Mouse (Mus musculus) limb, embryonic 11.5 days (tissue): ENCODE measurements around the gene Chmp3. TPM values are rescaled to one million over a fixed set of nuclear protein-coding genes. Genes with fewer than 3 reads are reported as not detected.

Source experiments
- ATAC-seq: fragments of 200-750 bp; cut with Nextera tagmentation; 2 replicates; pipeline ENCODE4 v1.8.0; 2017; ENCODE audit warnings: low read depth; ENCODE audit not compliant: insufficient number of reproducible peaks, low FRiP score, low TSS enrichment
- DNase-seq: peaks from one replicate; pipeline ENCODE4 v3.0.0-alpha.2; 2015; ENCODE audit warnings: low spot score
- H3K27ac ChIP-seq: fragments of 300-500 bp; sonication (generic); replicated peaks from 2 replicates; pipeline ENCODE4 v1.5.1; 2014; ENCODE audit warnings: low read depth, mild to moderate bottlenecking, low read length
- H3K27me3 ChIP-seq: fragments of 300-500 bp; sonication (generic); 2 replicates; pipeline ENCODE4 v1.6.1; 2014; ENCODE audit warnings: mild to moderate bottlenecking, low read length, mixed read lengths; ENCODE audit not compliant: control insufficient read depth, insufficient read depth
- H3K36me3 ChIP-seq: fragments of 300-500 bp; sonication (generic); 2 replicates; pipeline ENCODE4 v1.6.1; 2014; ENCODE audit warnings: mild to moderate bottlenecking, low read length, moderate library complexity, mixed read lengths; ENCODE audit not compliant: control insufficient read depth, insufficient read depth
- H3K4me1 ChIP-seq: fragments of 300-500 bp; sonication (generic); 2 replicates; pipeline ENCODE4 v1.6.1; 2014; ENCODE audit warnings: low read length, mixed read lengths; ENCODE audit not compliant: control insufficient read depth, insufficient read depth
- H3K4me2 ChIP-seq: fragments of 300-500 bp; sonication (generic); 2 replicates; pipeline ENCODE4 v1.6.1; 2014; ENCODE audit warnings: low read depth, mild to moderate bottlenecking, moderate library complexity; ENCODE audit not compliant: severe bottlenecking
- H3K4me3 ChIP-seq: fragments of 300-500 bp; sonication (generic); 2 replicates; pipeline ENCODE4 v1.5.1; 2014; ENCODE audit warnings: low read depth, low read length
- H3K9ac ChIP-seq: fragments of 300-500 bp; sonication (generic); 2 replicates; pipeline ENCODE4 v1.6.1; 2014; ENCODE audit warnings: mild to moderate bottlenecking, low read length
- H3K9me3 ChIP-seq: fragments of 300-500 bp; sonication (generic); 2 replicates; pipeline ENCODE4 v1.6.1; 2016; ENCODE audit warnings: low read length; ENCODE audit not compliant: control insufficient read depth
- WGBS: fragments of 180-500 bp; shearing (Covaris S2); extraction: QIAGEN DNeasy Blood & Tissue Kit; methylation state at CpG from one replicate; pipeline ENCODE4 v1.1.7; 2014; 5-methylcytosine and 5-hydroxymethylcytosine counted together
- polyA plus RNA-seq: library from polyadenylated mRNA; unstranded; fragments of >200 nt; fragmentation: Nextera tagmentation; extraction: Ambion mirVana; gene quantifications from 2 replicates; pipeline ENCODE4 v1.2.1, GENCODE M21; 2014

Gene Chmp3
- polyA plus RNA-seq, 1 experiment from 2014 or later: 52.8 TPM

DNA sequence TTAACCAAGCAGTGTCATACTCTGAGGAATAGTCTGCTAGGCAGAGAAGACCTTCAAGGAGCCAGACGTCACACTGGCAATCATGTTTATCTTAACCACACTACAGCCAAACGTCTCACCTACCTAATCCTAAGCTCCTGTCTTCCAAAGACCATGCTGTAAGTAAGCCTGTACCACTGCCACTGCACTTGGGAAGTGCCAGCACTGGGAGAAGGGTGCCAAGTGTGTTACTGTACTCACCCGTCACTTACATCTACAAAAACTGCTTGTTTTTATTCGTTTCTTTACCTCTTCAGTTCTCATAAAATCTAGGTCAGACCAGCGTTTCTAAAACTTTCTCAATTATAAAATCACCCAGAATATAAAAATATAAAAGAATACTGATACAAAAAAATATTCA is 73.4 kb downstream of the Chmp3 start:
- WGBS: 86% methylated on average over 5 of the region's 5 CpGs
- Histone ChIP-seq H3K4me1 (no peaks in the 10 kb centered on the region), H3K36me3 (peaks cover 8% of the 10 kb centered on the region), H3K27me3 (no peaks in the 10 kb centered on the region), H3K4me2 (no peak overlapping the region), H3K9me3 (no peaks in the 10 kb centered on the region), H3K4me3 (no peak overlapping the region), H3K27ac (no peak overlapping the region), H3K9ac (no peak overlapping the region)
- ATAC-seq (no peak), DNase-seq (no peak)

DNA sequence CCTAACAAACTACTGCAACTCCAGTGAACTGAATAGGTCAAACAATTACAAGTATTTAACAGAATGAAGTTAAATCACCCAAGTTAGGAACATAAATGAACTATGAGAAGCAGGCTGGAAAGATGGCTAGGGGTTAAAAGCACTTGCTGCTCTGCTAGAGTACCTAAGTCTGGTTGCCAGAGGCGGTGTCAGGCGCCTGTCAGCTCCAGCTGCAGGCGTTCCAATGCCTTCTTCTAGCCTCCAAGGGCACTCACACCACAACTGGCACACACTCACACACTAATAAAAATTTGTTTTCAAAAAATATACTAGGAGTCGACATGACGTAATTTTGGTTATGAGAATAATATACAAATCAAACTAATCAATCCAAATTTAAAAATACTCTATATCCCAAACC is 78.0 kb downstream of the Chmp3 start:
- DNase-seq (no peak), ATAC-seq (no peak)
- Histone ChIP-seq H3K4me2 (no peak overlapping the region), H3K36me3 (peaks cover 7% of the 10 kb centered on the region), H3K27ac (no peak overlapping the region), H3K27me3 (no peaks in the 10 kb centered on the region), H3K4me3 (no peak overlapping the region), H3K9ac (no peak overlapping the region), H3K4me1 (peaks cover 6% of the 10 kb centered on the region; the same call in 1 of the 2 replicates), H3K9me3 (no peaks in the 10 kb centered on the region)
- 90% methylated on average over 5 of the region's 5 CpGs for WGBS

DNA sequence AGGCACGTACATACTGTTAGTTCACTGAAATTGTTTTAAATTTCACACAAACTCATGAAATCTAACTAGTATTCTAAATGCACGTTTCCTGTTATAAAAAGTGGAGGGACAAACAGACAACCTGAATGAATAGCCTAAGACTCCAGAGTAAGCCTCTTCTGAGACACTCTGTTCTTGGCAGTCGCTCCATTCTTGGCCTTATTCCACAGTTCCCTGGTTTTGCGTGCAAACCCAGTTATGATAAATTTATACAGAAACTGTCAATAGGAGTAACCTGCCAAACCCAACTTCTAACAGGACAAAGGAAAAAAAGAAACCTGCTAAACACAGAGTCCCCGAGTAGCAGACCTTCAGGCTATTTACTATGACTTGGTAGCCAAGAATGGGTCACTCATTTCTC is 78.4 kb downstream of the Chmp3 start:
- Histone ChIP-seq H3K9ac (no peak overlapping the region), H3K9me3 (no peaks in the 10 kb centered on the region), H3K27me3 (no peaks in the 10 kb centered on the region), H3K4me3 (no peak overlapping the region), H3K4me2 (no peak overlapping the region), H3K4me1 (peaks cover 6% of the 10 kb centered on the region; the same call in 1 of the 2 replicates), H3K27ac (no peak overlapping the region), H3K36me3 (peaks cover 7% of the 10 kb centered on the region; the same call in 1 of the 2 replicates)
- WGBS: 91% methylated on average over 5 of the region's 5 CpGs
- DNase-seq (no peak), ATAC-seq (no peak)

DNA sequence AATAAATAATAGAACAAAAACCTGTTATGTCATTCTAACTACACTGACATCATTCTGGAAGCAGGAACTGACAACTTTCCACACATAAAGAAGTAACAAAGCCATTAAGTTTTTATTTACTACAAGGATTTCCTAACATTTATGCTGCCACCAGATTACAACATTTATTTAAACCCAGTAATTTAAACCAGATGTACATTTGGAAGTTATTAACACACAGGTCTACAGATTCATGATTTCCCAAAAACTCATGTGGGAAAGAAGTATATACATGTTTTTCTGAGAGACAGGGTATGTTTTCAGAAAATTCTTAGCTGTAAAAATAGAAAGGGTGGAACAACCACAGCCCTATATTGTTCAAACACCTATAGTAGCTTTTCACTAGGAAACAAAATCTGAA is 81.1 kb downstream of the Chmp3 start:
- DNase-seq: no peak
- Histone ChIP-seq H3K4me2 (no peak overlapping the region), H3K4me1 (peaks cover 6% of the 10 kb centered on the region; the same call in 1 of the 2 replicates), H3K4me3 (no peak overlapping the region), H3K36me3 (peaks cover 10% of the 10 kb centered on the region), H3K9me3 (no peaks in the 10 kb centered on the region), H3K9ac (no peak overlapping the region), H3K27me3 (no peaks in the 10 kb centered on the region), H3K27ac (no peak overlapping the region)
- no peak for ATAC-seq

DNA sequence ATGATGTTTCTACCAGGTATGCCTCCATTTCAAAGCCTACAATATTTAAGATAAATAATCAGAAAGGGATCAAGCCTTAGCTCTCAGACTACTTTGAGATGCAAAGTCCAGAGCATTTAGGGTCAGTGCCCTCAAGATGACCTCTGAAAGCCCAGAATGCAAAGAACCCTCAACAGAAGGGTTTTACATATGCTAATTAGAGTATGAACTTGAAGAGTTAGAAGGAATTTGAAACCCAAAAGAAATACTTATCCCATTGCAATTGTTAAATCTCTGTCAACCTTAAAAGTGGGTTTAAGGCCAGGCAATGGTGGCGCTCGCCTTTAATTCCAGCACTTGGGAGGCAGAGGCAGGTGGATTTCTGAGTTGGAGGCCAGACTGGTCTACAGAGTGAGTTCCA is 82.4 kb downstream of the Chmp3 start:
- H3K4me2 ChIP-seq: no peak overlapping the region
- H3K4me3 ChIP-seq: no peak overlapping the region
- H3K27me3 ChIP-seq: no peaks in the 10 kb centered on the region
- no peaks in the 10 kb centered on the region for H3K9me3 ChIP-seq
- no peak overlapping the region for H3K27ac ChIP-seq
- no peak for DNase-seq
- H3K4me1 ChIP-seq: peaks cover 11% of the 10 kb centered on the region; the same call in 1 of the 2 replicates
- 96% methylated on average over 2 of the region's 2 CpGs for WGBS
- peaks cover 8% of the 10 kb centered on the region for H3K36me3 ChIP-seq
- no peak for ATAC-seq
- no peak overlapping the region for H3K9ac ChIP-seq

DNA sequence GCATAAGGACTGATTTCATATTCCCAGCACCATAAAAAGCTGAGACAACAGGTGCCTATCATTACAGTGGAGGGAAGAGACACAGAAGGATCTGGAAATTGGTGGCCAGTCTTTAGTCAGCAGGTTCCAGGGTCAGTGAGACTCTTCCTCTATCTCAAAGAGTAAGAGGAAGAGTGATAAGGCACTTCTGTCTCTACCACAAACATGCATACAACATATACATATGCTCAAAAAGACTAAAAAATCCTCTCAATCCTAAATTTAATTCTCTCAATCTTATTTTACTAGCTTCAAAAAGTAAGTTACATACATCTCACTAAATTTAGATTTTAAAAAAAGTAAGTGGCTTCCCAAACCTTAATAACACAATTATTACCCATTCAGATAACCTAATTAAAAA is 83.7 kb downstream of the Chmp3 start:
- Histone ChIP-seq H3K36me3 (peaks cover 5% of the 10 kb centered on the region), H3K9ac (no peak overlapping the region), H3K27ac (no peak overlapping the region), H3K27me3 (no peaks in the 10 kb centered on the region), H3K9me3 (no peaks in the 10 kb centered on the region), H3K4me2 (no peak overlapping the region), H3K4me1 (peaks cover 11% of the 10 kb centered on the region; the same call in 1 of the 2 replicates), H3K4me3 (no peak overlapping the region)
- ATAC-seq (no peak), DNase-seq (no peak)

DNA sequence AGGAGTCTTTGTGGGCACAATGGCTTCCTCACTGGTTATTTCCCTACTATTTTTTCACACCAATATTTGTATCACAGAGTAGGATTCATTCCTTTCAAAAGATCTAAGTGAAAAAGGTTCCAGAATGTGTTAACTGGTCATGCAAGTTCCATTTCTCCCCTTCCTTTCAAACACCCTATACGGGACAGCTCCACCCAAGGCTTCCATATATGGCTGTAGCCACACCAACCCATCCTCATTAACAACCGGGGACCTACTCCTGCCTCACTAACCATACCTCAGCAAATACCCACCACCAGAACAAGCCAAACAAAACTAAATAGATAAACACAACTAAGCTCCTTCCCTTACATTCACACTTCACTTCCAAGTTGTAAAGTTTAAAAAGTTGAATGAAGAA is 87.6 kb downstream of the Chmp3 start:
- DNase-seq: no peak
- no peaks in the 10 kb centered on the region for H3K9me3 ChIP-seq
- H3K9ac ChIP-seq: no peak overlapping the region
- H3K4me3 ChIP-seq: peak overlapping the region; percentile 90
- H3K36me3 ChIP-seq: peaks cover 5% of the 10 kb centered on the region; the same call in 1 of the 2 replicates
- H3K27ac ChIP-seq: no peak overlapping the region
- H3K4me1 ChIP-seq: 0 out of 2 replicates have a peak, but pooled peaks cover 6% of the 10 kb centered on the region
- peak overlapping the region; percentile 54 for H3K4me2 ChIP-seq
- H3K27me3 ChIP-seq: no peaks in the 10 kb centered on the region
- WGBS: 17% methylated on average over 2 of the region's 2 CpGs
- ATAC-seq: no peak

DNA sequence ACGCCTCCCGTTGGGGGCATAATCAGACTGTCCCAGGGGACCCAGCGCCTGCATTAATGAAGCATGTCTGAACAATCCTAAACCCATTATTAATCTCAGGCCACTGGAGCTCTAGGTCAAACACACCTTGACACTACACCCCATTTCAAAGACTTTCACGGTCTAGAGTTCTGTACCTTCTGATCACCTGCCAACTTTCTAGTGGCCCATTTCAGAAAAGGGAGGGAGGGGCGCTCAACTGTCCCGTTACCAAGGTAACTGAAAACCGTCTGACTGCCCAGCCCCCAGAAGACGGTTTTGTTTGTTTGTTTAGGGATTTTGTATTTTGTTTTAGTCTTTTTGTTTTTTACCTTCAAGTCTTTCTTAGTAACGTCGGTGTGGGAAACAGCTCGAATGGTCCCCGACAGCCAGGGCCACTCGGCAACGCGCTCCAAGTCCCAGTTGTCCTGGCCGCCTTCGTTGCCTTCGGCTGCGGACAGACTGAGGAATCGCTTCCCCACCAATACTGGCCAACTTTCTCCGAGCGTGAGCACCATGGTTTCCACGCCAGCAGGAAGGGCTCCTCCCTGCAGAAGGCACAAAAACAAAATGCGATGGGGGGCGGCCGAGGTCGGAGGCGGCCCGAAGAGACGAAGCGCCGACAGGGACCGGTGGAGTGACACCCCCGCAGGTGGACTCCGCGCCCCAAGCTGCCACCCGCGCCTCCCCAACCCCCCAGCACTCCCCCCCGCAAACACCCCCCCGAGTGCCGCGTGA is 88.3 kb downstream of the Chmp3 start:
- DNase-seq (peak; percentile 55), ATAC-seq (no peak)
- Histone ChIP-seq H3K36me3 (peaks cover 3% of the 10 kb centered on the region; the same call in 1 of the 2 replicates), H3K9me3 (no peaks in the 10 kb centered on the region), H3K4me1 (0 out of 2 replicates have a peak, but pooled peaks cover 6% of the 10 kb centered on the region), H3K4me2 (peak overlapping the region; percentile 54), H3K27me3 (no peaks in the 10 kb centered on the region), H3K4me3 (peak overlapping the region; percentile 90), H3K9ac (peak overlapping the region; percentile 68), H3K27ac (peak overlapping the region; percentile 78)
- 4% methylated on average over 42 of the region's 42 CpGs for WGBS
